Mouse (Mus musculus) gastrocnemius, postnatal 36 days (tissue): ENCODE measurements around the gene Plekho2. TPM values are rescaled to one million over a fixed set of nuclear protein-coding genes. Genes with fewer than 3 reads are reported as not detected.

Experiments used
- DNase-seq, 2 experiments: peaks; one replicate each; pipeline ENCODE4 v3.0.0; 2022
- intact Hi-C: fragments of 180-260 bp; cut with DNase I; formaldehyde crosslinking; loops from one replicate; pipeline ENCODE4 v1.15.1; 2025
- total RNA-seq, 2 experiments: library from RNA; stranded (reverse); gene quantifications; 2 replicates each; pipeline ENCODE4 v1.2.3; 2021

Gene Plekho2
- total RNA-seq, 2 experiments from 2014 or later: 5.2 to 5.9 TPM

DNA sequence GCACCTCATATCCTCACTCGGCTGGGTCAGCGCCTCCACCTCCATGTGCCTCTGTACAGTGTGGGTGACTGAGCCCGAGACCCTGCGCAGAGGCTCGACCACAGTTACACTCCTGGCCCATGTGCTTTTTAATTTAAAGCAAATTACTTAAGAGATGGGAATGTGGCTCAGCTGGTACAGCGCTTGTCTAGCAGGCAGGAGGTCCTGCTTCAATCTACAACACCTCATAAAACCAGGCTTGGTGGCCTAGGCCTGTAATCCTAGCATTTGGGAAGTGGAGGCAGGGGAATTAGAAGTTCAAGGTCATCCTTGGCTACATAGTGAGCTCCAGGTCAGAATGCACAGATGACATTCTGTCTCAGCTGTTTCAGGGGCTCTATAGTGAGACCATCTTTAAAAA lies 21.0 kb downstream of the Plekho2 start:
- intact Hi-C loops: no loop called here
- DNase-seq: no peak

- DNase-seq: no peak
- intact Hi-C loops: no loop called here
These were observed 22.9 kb downstream of the Plekho2 start for GRCm38 (mm10) chr9:65556979-65557378.

DNA sequence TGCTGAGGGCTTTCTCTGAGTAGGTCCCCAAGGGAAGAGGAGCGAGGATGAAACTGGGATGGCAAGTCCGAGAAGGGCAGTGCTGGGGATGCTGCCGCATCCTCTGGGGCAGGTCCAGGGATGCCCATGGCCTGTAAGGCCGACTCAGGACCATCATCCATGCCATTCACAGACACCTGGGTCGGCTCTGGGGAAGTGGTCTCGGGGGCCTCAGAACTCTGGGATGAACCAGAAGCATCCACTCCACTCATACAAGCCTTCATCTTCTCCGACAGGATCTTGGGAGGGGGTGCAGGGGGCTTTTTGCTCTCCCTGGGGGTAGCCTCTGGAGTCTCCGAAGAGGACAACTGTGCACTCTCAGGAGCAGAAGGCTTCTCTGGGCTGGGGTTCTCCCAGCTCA lies 23.5 kb downstream of the Plekho2 start:
- DNase-seq: no peak
- intact Hi-C loops: no loop called here

- intact Hi-C loops: no loop called here
- no peak for DNase-seq
These were observed 24.2 kb downstream of the Plekho2 start for GRCm38 (mm10) chr9:65555621-65556020.

DNA sequence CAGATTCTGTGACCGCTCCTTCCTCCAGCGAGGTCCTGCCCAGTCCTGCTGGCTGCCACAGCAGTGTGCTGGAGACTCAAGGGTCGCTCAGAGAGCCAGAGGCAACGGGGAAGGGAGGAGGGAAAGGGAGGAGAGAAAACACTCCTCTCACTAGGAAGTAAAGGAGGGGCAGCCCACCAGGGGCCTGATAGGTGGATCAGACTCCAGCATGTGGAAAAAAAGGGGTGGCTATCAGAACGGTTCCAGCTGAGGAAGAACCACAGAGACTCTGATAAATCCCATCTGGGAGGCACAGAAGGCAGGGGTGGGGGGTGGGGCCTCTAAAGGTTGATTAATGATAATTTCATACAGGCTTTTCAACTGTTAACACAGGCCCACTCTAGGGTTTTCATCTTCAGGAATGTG lies 24.8 kb downstream of the Plekho2 start:
- intact Hi-C loops: no loop called here
- DNase-seq: no peak

- intact Hi-C loops: no loop called here
- no peak for DNase-seq
These were observed 27.1 kb downstream of the Plekho2 start for GRCm38 (mm10) chr9:65552711-65553110.

DNA sequence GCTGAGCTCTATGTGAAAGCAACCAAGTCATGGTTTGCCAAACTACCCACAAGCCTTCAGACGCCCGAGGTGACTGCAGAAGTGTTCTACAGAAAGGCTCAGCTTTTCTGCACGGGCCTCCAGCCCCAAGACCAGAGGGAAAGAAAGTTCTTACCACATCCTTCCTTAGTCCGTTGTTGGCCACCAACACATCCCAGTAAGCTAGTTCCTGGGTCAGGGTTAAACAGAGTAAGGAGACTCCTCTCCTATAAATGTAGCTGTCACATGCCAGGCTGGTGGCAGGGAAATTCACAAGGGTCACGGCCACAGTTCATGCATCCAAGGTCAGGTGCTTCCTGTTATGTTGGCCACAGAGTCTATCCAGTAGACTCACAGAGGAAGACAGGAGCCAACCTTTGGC lies 27.7 kb downstream of the Plekho2 start:
- DNase-seq: no peak
- intact Hi-C loops: no loop called here

- DNase-seq: peak; percentile 72 to 74
- intact Hi-C loops: no loop called here
These were observed 28.8 kb downstream of the Plekho2 start for GRCm38 (mm10) chr9:65551035-65551434.

DNA sequence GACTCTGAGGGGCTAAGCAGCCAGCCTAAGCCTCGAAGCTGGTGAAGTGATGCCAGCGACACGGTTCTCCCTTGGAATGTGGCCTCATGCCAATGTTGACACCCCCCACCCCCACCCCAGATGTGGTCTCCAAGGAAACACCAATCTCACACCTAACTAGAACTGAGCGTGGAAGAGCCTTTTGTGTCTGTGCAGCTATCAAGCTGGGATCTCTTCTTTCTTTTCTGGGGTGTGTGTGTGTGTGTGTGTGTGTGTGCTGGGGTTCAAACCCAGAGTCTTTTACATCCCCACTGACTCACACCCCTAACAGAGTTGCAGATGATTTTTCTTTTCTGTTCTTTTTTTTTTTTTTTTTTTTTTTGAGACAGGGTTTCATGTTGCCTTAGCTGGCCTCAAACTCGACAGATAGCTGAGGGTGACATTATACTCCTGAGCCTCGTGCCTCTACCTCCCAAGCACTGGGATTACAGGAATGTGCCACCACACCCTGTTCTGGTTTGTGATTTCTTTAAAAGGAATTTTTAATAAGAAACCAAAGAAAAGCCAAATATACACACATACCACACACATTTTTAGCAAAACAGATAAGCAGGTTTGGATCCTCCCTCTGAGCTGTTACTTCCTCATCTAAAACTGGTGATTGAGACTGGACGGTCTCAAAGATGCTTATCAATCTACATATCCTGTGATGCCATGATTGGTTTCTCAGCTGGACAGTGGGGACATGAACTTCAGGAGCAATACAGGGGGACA lies 29.6 kb downstream of the Plekho2 start:
- intact Hi-C loops: no loop called here
- DNase-seq: no peak

DNA sequence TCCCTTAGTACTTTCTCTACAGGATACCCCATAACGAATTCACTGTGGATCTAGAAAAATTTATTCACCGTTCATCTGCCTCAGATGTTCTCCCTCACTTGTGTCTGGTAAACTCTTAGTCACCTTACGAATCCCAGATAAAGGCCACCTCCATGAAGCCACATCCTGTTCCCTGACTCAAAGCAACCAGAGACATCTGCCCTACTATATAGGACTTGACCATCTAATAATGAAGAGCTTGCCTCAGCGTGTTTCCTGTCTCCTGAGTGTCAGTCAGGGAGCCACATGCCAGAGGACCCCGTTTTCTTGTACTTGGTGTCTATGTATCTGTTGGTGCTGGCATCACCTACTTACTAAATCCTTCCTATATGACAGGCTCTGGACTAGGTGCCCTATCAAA lies 30.2 kb downstream of the Plekho2 start:
- DNase-seq: no peak
- intact Hi-C loops: no loop called here

DNA sequence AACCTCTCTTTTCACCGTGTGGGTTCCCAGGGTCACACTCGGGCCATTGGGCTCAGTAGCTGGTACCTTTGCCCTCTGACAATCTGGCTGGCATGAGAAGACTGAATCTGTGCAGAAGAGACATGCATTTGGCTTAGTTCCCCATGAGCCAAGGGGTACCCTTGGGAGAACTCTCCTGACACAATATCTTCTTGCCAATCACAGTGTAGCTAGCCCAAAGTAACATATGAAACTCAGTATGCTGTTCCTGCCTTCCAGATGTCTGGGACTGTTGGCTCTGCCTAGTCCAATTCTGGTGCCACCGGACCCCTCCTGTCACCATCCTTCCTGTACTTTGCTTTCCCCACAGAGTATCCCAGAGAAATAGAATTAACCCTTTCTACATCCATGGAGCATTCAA lies 30.7 kb downstream of the Plekho2 start:
- no peak for DNase-seq
- intact Hi-C loops: no loop called here

DNA sequence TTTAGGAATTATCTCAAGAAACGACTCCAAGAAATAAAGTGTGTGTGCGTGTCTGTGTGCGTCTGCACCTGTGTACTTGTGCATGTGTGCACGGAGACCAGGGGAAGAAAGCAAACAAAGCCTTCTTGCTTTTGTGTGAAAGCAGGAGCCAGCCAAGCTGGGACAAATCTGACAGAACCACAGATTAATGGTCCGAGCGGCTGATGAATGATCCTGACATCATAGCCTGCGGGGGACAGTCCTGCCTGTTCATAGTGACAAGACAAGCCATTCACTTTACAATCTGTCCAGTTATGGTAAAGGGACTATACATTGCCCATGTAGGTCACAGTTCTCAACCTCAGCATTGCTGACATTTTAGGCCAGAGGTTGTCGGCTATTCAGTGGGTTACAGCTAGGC lies 31.5 kb downstream of the Plekho2 start:
- intact Hi-C loops: no loop called here
- no peak for DNase-seq

DNA sequence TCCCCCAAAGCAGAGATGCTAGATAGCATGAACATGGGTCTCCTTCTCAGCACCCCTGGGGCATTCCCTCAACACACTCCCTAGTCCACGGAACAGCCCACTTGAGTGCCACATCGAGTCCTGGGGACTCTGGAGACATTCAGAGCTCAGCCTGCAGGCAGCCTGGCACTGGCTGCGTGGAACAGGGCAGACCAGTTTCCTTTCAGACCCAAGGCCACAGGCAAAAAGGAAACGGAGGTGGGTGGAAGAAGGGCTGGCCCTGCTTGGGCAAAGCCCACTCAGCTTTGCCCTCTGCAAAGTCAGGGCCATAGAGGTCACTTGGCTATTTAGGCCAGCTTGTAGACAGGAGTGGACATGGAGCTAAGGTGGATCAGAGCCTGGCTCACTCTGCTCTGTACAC lies 32.0 kb downstream of the Plekho2 start:
- no peak for DNase-seq
- intact Hi-C loops: no loop called here

DNA sequence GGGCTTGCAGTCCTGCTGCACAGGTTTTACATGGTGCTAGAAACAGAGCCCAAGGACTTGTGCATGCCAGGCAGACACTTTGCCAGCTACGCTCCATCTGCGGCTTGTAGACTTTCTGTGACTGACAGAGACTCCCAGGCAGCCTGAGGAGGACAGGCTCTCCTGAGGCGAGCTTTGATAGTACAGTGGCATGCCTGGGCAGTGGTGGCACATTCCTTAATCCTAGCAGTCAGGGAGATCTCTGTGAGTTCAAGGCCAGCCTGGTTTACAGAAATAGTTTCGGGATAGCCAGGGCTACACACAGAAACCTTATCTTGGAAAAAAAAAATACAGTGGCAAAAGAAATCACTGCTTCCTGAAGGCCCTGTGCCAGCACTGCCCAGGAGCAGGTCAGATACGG lies 32.7 kb downstream of the Plekho2 start:
- intact Hi-C loops: no loop called here
- no peak for DNase-seq

GRCm38 (mm10) chr9:65546413-65546695 lies 33.5 kb downstream of the Plekho2 start:
- DNase-seq: no peak
- intact Hi-C loops: no loop called here

GRCm38 (mm10) chr9:65545635-65546412 lies 34.0 kb downstream of the Plekho2 start:
- no peak for DNase-seq
- intact Hi-C loops: no loop called here

- no peak for DNase-seq
- intact Hi-C loops: no loop called here
These were observed 37.7 kb downstream of the Plekho2 start for GRCm38 (mm10) chr9:65542111-65542524.

DNA sequence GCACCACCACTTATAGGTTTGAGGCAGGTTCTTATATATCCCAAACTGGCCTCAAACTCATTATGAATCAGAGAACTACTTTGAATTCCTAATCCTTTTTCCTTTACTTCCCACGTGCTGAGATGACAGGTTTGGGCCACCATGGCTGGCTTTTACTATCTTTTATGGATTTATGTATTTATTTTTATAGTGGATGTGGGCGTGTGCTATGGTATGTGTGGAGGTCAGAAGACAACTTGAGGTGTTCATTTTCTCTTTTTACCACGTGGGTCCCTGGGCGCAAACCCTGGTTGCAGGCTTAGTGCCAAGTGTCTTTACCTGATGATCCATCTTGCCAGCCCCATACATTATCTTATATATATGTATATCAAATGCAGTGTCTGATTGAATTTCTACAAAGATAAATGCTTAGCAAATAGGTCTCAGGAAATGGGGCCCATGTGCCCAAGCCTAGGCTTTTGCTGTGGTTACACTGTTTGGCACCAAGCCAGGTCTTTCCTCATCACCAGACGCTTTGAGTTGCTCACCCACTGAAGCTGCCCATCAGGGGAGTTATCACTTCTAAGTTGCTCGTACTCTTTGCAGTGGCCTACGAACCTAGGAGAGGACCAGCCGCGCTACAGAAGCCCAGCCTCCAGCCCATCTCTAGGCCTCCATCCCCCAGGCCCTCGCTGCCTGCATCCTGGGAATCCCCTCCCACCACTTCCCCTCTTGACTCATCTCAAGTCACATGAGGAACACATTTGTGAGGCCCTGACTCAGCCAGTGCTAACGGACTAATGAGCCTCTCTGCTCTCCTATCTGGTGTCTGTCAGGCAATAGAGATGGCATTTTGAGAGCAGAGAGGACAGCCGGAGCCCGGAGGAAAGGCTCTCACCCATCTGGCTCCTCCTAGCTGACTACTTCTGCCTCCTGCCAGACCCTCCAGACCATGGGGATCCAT lies 38.4 kb downstream of the Plekho2 start:
- peak; percentile 21 to 46 for DNase-seq
- intact Hi-C loops: no loop called here

DNA sequence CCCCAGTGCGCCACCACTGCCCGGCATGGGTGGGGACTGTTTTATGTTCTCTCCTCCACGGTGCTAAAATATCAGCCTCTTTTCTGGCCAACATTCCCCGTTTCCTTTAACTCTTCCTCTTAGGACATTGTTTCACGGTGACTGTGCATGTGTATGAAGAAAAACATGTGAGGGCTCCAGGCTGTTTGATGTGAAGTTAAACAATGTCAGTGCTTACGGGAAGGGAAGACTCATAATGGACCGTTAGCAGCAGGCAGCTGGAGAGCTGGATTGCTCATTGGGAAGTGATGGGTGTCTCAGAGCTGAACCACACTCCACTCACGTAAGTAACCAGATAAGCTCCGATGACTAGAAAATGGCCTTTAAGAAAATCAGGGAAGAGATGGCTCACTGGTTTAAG lies 40.1 kb downstream of the Plekho2 start:
- intact Hi-C loops: no loop called here
- DNase-seq: no peak

DNA sequence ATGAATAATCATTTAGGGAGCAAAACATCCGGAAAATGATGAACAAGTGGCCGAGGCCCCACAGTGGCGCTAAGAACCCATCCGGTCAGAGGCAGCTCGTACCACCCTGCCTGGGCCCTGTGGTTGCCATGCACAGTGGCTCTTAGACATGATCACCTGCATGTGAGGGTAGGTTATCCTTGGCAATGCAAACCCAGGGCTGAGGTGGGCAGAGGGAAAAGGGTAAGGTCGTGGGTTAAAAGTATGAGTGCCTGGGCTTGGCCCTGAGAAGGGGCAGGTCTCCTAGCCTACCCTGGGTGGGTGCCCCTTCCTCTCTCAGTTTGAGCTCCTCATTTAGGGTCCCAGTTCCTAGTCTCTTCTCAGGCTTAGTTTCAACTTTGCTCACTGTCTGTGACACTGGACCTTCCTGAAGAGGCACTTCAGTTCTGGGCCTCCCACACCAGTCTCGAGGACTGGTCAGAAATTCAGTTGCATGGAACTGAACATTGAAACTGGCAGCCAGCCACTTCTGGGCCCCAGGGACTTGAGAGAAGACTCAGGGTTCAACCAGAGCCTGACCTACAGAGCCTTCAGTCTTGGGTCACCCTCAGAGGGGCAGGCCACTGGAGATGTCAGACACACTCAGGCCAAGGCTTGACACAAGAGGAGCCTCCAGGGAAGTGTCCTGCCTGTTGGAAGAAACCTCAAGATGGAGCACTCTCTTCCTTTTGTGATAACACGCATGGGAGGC lies 41.8 kb downstream of the Plekho2 start:
- intact Hi-C loops: no loop called here
- no peak for DNase-seq

DNA sequence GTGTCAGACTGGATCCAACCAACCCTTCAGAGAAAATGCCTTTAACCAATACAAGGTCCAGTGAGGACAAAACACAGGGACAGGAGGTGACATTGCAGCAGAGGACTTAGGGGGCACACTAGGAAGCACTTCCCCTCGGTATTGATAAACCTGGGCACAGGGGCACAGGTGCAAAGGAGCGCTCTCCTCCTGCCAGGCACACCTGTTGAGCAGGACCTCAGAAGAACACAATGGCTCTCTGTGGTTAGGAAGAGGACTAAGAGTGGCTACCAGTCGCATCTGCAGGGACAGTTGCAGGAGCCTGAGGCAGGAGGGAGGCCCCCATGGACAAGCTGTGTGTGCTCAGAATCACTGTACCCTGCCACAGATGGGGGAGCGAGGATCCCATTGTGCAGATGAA lies 43.3 kb downstream of the Plekho2 start:
- no peak for DNase-seq
- intact Hi-C loops: no loop called here
